Mouse (Mus musculus): Measurements from ENCODE around the gene Rhog. TPM values are rescaled to one million over a fixed set of nuclear protein-coding genes. Genes with fewer than 3 reads are reported as not detected.

Rhog gene
- total RNA-seq (2021) = 10 to 100 TPM; 23.4 to 23.9 TPM
- long read RNA-seq, experiment 1, transcript Rhog-201 (2 exons, 1,269 nt) = major isoform, 7 of 7 reads
- long read RNA-seq, experiment 1, partial matches to known transcripts = 0 of 7 reads
- long read RNA-seq, experiment 1, other reads (novel, unspliced or antisense) = 0 of 7 reads
- long read RNA-seq, experiment 2, transcript Rhog-201 (2 exons, 1,269 nt) = major isoform, 6 of 6 reads
- long read RNA-seq, experiment 2, partial matches to known transcripts = 0 of 6 reads
- long read RNA-seq, experiment 2, other reads (novel, unspliced or antisense) = 0 of 6 reads

DNA sequence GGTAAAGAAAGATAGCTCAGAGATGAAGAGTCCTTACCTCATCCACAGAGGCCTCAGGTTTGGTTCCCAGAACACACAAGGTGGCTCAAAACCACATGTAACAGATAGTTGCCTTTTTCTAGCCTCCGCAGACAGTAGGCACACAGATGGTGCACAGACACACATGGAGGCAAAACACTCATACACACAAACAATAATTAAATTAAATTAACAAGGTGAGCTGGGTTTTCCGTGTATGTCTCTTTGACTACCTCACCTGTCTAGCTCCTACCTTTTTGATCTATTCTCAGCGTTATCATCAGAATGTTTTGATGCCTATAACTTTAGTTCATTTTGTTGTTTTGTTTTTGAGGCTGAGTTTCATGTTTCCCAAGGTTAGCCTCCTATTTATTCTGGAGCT is at the start of gene Rhog:
Gene Rhog, minus strand, starts transcription at position 101 of the 400 bp plus-strand sequence.
- no peak for DNase-seq (ENCODE audit: low spot score in 2 of 2)
- no peak within 1 kb of the TSS for H3K4me3 ChIP-seq
- no peak within 1 kb of the TSS for H3K27ac ChIP-seq
- no peak for TF ChIP-seq CTCF (conservative IDR thresholded peaks at IDR 0.05)

DNA sequence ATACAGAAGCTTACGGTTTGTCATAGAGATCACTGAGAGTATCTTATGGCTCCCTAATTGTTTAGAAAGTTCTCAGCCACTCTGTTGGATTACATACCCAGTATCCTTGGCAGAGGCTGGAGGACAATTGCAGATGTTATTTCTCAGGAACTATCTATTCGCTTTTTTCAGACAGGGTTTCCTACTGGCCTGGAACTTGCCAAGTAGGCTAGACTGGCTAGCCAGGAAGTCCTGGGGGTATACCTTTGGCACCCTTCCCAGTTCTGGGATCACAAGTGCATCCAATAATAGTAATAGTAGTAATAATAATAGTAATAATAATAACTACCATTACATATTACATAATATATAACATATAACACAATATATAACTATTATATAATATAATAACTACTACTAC is 49.7 kb upstream of the Rhog start:
- H3K27ac ChIP-seq = no peak overlapping the region
- H3K4me3 ChIP-seq = no peak overlapping the region
- no peak for TF ChIP-seq CTCF (conservative IDR thresholded peaks at IDR 0.05)
- no peak for DNase-seq (ENCODE audit: low spot score in 2 of 2)

DNA sequence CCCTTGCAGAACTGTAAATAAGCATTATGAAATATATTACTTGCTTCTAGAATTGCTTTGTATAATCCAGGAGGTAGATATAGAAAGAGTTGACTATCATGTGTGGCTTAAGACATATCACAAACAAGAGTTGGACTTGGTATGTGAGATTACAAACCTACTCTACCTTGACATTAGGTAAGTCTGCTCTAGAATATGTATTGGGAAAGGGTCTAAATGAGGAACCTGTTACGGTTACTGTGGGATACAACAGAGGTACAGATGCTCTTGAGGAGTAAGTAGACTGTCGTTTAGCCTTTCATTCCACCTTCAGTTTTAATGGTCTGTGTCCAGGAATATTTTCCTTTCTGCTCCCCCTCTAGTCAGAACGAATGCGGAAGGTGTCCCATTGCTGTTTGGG is 46.6 kb upstream of the Rhog start:
- Histone ChIP-seq H3K4me3 (no peak overlapping the region), H3K27ac (no peak overlapping the region)
- TF ChIP-seq CTCF (conservative IDR thresholded peaks at IDR 0.05) = no peak

DNA sequence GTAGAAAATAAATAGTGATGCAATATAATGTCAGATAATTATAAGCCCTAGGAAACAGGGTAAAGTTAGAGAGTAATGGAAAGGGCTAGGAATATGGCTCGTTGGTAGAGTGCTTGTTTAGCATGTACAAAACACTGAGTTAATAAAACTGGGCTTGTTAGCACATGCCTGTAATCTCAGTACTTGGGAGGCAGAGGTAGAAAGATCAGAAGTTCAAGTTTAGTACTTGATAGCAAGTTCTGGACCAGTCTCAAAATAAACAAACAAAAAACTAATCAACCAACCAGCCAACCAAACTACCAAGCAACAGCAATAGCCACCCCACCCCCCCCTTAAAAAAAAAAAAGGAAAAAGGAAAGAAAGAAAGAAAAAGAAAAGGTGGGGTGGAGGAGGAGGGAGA is 44.9 kb upstream of the Rhog start:
- DNase-seq (ENCODE audit: low spot score in 2 of 2) = no peak
- no peak for TF ChIP-seq CTCF (conservative IDR thresholded peaks at IDR 0.05)
- Histone ChIP-seq H3K27ac (no peak overlapping the region), H3K4me3 (no peak overlapping the region)

More for the DNA sequence above, 46.6 kb upstream of the Rhog start:
- DNase-seq (ENCODE audit: low spot score in 2 of 2) = no peak

DNA sequence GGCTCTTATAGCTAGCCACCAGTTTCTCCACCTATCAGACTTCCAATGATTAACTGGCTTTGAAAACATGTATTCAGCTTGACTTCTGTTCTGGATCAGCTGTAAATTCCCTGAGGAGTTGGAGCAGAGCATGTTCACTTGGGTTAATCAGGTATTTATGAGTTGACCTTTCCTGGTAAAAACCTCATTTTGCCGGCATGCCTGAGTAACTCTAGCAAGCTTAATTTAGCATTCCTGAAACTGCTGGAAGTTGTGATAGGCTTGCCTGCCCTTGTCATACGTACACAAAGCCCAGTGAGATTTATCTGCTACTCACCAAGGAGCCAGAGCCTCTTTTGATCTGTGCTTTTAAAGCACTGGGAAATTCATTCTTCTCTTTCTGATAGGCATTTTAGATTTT is 37.4 kb upstream of the Rhog start:
- TF ChIP-seq CTCF (conservative IDR thresholded peaks at IDR 0.05) = no peak
- no peak overlapping the region for H3K4me3 ChIP-seq
- no peak for DNase-seq (ENCODE audit: low spot score in 2 of 2)
- H3K27ac ChIP-seq = no peak overlapping the region

DNA sequence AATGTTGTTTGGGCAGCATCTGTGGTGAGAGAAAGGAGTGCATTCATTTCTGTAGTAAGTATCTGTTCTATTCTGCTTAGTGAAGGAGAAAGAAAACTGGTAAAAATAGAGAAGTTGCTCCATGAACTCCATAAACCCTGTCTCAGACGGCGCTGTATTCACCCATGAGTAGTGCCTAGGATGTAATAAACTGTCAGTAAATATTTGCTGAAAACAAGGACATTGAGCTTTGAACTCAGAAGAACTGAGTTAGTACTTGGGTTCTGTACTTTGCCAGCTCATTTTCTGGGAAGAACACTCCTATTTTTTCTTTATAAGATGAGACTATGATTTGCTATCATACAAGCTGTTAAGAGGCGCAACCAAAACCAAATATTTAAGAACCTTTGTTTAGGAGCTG is 36.4 kb upstream of the Rhog start:
- no peak for DNase-seq (ENCODE audit: low spot score in 2 of 2)
- TF ChIP-seq CTCF (conservative IDR thresholded peaks at IDR 0.05) = no peak
- Histone ChIP-seq H3K27ac (no peak overlapping the region), H3K4me3 (no peak overlapping the region)

DNA sequence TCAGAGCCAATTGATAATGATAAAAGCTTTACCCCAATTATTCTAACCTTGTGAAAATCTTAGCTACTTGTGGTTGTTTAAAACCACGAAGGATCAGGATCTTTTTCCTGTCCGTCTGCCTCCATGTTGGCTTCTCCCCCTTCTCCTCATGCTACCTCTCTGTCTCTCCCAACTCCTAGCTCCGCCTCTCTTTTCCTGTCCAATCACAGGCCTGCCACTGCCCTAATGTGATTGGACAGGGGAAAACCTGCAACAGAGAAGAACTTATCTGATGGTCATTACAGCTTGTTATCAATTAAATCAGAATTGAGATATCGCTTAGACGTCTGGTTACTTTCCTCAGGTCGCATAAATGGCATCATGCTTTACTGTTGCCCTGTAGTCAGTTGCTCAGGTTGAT is 33.6 kb upstream of the Rhog start:
- no peak for DNase-seq (ENCODE audit: low spot score in 2 of 2)
- no peak overlapping the region for H3K27ac ChIP-seq
- no peak for TF ChIP-seq CTCF (conservative IDR thresholded peaks at IDR 0.05)
- H3K4me3 ChIP-seq = no peak overlapping the region

DNA sequence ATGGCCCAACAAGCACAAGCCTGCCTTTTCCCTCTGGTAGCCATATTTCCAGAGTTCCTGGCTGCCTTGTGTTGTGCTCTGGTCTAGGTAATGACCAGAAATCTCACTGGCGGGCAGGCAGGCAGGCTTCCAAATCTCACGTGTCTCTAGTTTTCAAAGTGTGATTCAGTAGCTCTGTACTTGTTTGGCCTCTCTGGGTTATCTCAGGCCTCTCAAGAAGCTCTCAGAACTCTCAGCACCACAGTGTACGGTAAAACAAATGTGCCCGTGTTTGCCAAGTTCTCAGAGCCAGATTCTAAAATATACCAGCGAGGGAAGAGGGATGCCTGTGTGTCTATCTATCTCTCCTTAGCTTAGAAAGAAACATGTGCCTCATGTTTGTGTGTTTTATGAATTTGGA is 26.4 kb upstream of the Rhog start:
- no peak overlapping the region for H3K27ac ChIP-seq
- no peak for TF ChIP-seq CTCF (conservative IDR thresholded peaks at IDR 0.05)
- no peak overlapping the region for H3K4me3 ChIP-seq
- DNase-seq (ENCODE audit: low spot score in 2 of 2) = no peak

DNA sequence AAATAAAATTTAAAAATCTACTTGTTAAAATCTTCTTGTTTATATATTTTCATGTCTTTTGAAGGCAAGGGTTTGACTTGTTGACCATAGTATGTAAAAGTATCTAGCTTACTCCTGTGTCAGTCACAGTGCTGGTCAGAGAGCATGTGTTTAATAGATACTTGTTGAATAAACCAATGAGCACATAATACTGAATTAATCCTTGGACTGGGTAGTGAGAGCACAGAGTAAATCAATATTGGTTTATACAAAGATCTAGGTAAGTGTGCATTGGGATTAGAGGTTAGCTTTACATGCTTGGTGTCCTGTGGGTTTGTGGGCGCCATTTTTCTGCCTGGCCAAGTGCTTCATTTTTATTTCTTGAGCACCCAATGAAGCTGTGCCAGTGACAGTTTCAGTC is 25.5 kb upstream of the Rhog start:
- no peak overlapping the region for H3K27ac ChIP-seq
- H3K4me3 ChIP-seq = no peak overlapping the region
- no peak for DNase-seq (ENCODE audit: low spot score in 2 of 2)
- TF ChIP-seq CTCF (conservative IDR thresholded peaks at IDR 0.05) = no peak

DNA sequence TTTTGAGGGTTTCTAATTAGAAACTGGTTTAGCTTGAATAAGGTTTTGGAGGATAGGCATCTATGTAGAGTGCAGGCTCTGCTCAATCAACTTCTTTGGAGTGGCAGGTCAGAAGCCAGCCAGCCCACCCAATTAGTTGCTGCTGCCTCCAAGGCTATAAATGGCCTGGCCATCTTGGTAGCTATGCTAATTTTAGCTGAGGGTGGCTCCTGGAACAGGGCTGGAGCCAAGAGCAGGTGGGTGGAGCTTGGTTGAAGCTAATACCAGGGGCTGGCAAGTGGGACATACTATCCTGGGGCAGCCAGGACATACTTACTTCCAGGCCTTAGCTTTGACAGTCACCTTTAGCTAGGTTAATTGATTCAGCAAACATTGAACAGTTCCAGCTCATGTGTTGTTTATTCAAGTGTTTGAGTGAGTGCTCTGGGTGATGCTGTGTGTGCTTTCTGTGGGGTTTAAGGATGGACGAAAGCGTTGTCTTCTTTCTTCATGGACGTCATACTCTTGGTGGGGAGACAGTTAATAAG is 16.6 kb upstream of the Rhog start:
- no peak overlapping the region for H3K27ac ChIP-seq
- no peak for DNase-seq (ENCODE audit: low spot score in 2 of 2)
- no peak overlapping the region for H3K4me3 ChIP-seq
- no peak for TF ChIP-seq CTCF (conservative IDR thresholded peaks at IDR 0.05)

DNA sequence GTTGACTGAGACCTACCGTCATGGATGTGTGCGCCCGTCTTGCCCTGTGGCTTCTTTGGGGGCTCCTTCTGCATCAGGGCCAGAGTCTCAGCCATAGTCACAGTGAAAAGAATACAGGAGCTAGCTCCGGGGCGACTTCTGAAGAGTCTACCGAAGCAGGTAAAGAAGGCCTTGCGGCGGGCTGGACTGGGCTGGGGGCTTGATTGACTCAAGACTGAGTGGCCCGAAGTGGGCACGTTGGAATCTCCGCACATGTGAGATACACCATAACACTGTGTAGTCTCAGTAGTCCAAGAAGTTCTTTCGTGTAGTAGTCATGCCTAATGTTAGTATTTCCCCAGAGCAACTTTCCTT is 12.5 kb upstream of the Rhog start:
- no peak for DNase-seq (ENCODE audit: low spot score in 2 of 2)
- no peak for TF ChIP-seq CTCF (conservative IDR thresholded peaks at IDR 0.05)
- peak overlapping the region; percentile 93 for H3K4me3 ChIP-seq
- H3K27ac ChIP-seq = peak overlapping the region; percentile 90

DNA sequence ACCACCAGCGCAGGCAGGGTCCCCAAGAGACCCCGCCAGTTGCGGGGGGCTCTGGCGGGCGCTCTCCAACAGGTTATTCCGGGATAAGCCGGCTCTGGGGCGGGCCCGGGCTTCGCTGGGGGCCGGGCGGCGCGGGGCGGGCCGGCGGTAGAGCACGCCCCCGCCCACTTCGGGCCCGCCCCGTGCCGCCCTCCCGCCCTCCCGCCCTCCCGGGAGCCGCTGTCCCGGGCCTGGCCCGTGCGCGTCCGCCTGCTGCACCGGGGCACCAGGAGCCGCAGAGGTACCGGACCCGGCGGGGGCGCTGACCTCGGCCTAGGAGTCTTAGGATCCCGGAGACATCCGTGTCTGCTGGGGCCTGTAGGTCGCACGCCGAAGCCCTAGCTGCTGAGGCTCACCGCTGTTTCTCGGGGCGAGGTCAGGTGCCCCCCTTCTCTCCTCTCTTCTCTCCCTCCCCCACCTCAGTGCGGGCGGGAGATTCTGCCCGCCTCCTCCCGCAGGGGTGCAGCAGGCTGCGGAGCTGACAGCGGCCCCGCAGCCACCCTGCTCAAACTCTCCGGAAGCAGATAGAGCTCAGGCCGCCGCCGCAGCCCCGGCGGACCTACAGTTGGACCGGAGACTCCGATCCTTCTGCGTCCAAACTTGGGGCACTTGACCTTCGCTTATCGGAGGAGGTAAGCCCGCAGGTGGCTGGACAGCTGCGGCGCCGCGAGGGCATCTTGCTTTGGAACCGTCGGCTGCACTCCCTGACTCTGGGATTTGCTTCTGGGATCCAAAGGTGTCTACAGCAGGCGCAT is 11.9 kb upstream of the Rhog start, which contains the start of gene Stim1:
Gene Stim1, plus strand, starts transcription at position 206 of the 794 bp plus-strand sequence.
- no peak for DNase-seq (ENCODE audit: low spot score in 2 of 2)
- Histone ChIP-seq H3K4me3 (peak within 1 kb of the TSS; percentile 93), H3K27ac (peak within 1 kb of the TSS; percentile 90)
- TF ChIP-seq CTCF (conservative IDR thresholded peaks at IDR 0.05) = no peak

DNA sequence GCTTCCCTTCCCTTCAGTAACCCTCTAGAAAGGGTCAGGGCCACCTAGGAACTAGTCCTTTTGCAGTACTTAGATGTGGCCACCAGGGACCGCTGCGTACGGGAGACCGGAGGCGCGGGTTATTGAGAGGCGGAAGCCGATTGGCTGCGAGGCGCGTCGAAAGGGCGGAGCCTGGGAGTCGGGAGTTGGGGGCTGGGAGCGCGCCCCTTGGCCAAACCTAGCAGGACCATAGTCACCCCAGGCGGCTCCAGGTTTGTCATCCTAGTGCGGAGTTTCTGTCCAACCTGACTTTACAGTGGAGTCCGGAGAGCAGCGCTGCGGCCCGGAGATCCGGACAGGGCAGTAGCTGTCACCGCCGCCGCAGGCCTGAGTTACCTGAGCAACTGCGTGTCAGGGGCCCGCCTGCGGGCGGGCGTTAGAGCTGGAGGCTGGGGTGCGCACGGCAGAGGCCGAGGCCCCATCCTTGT is 11.3 kb upstream of the Rhog start:
- peak overlapping the region; percentile 90 for H3K27ac ChIP-seq
- TF ChIP-seq CTCF (conservative IDR thresholded peaks at IDR 0.05) = peak; percentile 95
- peak overlapping the region; percentile 93 for H3K4me3 ChIP-seq
- DNase-seq (ENCODE audit: low spot score in 2 of 2) = peak; percentile 92 to 95

All from layer of hippocampus, adult 2 months (tissue).